Mouse (Mus musculus) cerebral cortex, adult 2 months (tissue): ENCODE results near the gene Fgfr2.

Experiments
- WGBS: fragments of 180-500 bp; shearing (Covaris S2); methylation state at CpG from one replicate; pipeline ENCODE4 v1.1.7; 2018; 5-methylcytosine and 5-hydroxymethylcytosine counted together

Gene Fgfr2

GRCm38 (mm10) chr7:132657371-132658057, 465.6 kb downstream of the Fgfr2 start:
- WGBS: 63% methylated on average over 14 of the region's 14 CpGs

DNA sequence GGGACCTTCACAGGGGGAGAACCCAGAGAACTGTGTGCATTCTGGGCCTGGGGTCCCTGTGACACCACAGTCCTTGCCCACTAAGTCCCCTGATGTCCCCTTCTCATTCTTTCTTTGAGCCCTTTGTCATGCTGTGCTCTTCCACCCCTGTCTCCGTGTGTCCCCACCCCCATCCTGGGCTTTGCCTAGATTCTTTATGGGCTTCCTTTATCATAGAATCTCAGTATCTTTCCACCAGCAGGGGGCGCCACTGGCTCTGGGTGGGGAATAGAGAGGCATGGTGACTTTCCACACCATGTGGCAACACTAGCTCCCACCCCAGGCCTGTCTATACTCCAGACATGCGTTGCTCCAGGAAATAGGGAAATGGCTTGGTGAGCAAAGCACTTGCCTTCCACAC, 466.6 kb downstream of the Fgfr2 start:
- 6% methylated on average over 3 of the region's 3 CpGs for WGBS

DNA sequence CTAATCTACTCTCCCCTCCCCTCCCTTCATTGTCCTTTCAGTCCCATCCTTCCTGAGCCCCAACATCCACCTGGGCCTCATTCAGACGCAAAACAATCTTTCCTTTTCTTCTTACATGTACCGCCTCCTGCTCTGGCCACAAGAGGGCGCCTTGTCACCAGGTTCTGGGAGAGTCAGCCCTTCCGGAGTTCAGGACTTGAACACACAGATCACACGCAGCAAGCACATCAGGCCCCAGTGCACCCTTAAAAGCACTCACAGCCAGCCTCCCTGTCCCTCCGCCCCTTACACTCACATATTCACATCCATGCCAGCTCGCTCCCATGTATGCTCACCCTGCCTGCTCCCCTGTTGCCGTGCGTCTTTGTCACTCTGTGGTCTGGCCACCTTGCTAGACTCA, 467.1 kb downstream of the Fgfr2 start:
- 13% methylated on average over 9 of the region's 9 CpGs for WGBS

GRCm38 (mm10) chr7:132654412-132654811, 468.7 kb downstream of the Fgfr2 start:
- 71% methylated on average over 3 of the region's 3 CpGs for WGBS

DNA sequence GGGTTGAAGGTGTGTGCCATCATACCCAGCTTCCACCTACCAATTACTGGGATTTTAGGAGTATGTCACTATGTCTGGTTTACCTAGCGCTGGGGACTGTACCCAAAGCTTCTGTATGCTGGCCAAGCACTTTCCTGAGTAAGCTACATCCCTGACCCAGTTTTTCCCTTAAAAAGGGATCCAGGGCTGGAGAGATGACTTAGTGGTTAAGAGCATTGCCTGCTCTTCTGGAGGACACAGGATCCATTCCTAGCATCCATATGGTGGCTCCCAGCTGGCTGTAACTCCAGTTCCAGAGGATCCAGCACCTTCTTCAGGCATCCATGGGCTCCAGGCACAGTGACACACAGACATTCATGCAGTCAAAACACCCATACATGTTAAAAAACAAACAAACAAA, 476.6 kb downstream of the Fgfr2 start:
- 91% methylated on average over 1 of the region's 1 CpGs for WGBS

GRCm38 (mm10) chr7:132644605-132645279, 478.4 kb downstream of the Fgfr2 start:
- 95% methylated on average over 11 of the region's 11 CpGs for WGBS

DNA sequence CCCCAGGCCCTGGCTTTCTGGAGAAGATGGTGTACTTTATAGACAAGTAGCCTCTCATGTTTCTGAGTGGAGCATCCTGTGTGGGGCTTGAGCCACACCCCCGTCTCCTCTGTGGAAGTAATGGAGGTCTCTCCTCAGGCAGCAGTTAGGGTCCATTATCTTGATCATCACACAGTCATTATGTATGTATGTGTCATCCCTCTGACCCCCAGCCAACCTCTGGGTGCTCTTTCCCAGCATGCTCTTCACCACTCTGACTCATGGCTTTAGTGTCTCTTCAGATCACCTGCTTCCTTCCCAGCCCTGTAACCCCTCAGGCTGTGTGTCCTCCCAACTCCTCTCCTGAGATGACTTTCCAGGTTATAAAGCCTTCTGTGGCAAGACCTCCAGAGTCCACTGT, 481.5 kb downstream of the Fgfr2 start:
- WGBS: 97% methylated on average over 1 of the region's 1 CpGs

GRCm38 (mm10) chr7:132640946-132641345, 482.2 kb downstream of the Fgfr2 start:
- WGBS: 57% methylated on average over 9 of the region's 9 CpGs

- 62% methylated on average over 12 of the region's 12 CpGs for WGBS
Measured at GRCm38 (mm10) chr7:132638446-132639087, 484.6 kb downstream of the Fgfr2 start.

GRCm38 (mm10) chr7:132637292-132637691, 485.9 kb downstream of the Fgfr2 start:
- WGBS: 83% methylated on average over 12 of the region's 12 CpGs

DNA sequence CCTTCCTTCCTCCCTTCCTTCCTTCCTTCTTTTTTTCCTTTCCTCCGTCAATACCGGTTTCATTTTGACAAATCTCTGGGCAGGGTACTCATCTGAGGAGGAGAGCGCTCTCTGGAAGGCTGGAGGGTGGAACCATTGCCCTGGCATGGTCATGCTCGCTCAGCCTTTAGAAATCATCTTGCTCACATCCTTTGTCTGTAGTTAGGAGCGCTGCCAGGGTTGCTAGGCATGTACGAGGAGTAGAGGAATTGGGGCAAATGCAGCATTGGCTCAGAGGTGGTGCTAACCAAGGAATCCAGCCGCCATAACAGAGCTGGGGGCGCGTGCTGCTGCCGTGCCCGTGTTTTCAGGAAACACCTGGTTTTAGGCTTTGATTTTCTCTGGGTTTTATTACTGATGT, 491.8 kb downstream of the Fgfr2 start:
- WGBS: 47% methylated on average over 11 of the region's 11 CpGs

GRCm38 (mm10) chr7:132627448-132627847, 495.7 kb downstream of the Fgfr2 start:
- 89% methylated on average over 3 of the region's 3 CpGs for WGBS

GRCm38 (mm10) chr7:132626174-132626573, 497.0 kb downstream of the Fgfr2 start:
- 62% methylated on average over 4 of the region's 4 CpGs for WGBS

- WGBS: 85% methylated on average over 10 of the region's 10 CpGs
Measured at GRCm38 (mm10) chr7:132624161-132624560, 499.0 kb downstream of the Fgfr2 start.

DNA sequence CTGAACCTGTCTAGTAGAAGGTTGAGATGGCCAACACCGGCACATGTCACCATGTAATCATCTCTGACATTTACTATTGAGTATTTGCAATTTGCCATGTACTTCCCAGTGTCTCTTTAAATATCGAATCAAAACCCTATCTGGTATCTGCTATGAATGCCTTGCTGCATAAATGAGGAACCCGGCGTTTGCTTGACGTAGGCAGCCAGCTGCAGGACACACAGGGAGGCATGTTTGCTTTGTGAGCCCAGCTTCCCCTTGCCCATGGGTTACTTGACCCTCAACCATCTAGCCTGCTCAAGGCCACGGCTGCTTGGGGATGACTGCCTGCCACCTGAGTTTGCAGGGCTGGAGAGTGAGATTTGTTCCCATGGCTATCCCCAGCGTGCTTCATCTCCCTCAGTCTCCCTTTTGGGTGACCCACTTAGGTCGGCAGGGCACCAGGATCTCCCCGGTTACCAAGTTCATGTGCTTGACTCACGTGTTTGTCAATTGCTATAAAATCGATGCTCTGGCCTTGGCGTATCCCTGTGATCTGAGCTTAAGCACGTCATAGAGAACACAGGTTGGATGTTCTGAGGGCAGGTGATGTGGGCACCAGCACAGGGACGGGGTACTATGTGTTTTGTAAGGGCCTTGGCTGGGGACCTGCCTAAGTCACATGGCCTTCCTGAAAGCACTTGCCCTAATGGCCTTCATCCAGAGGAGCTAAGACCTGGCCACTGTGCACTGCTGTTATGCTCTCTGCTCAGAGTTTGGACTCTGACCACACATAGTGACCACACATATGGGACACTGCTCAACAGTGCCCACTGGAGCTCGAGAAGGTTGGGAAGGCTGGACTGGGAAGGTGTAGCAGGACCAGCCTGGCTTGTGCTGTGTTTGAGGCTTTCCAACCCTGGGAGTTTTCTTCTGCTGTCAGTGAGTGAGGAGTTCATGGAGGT, 502.9 kb downstream of the Fgfr2 start:
- WGBS: 86% methylated on average over 15 of the region's 15 CpGs

DNA sequence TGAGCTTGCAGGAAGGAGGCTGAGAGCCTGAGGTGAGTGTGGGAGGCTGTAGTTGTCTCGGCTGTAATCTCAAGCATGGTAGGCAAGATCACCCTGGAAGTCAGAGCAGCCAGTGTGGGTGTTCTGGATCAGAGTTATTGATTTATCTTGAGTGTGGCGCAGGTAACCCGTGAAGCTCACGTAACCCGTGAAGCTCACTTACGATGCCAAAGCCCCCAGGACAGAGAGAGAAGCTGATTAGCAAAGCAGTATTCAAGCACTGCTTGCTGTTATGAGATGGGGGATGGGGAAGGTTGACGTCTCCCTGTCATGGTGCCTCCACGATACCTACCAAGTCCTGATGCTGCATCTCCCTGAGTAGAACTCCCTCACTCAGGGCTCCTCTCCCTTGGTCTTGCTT, 503.6 kb downstream of the Fgfr2 start:
- WGBS: 94% methylated on average over 8 of the region's 8 CpGs

DNA sequence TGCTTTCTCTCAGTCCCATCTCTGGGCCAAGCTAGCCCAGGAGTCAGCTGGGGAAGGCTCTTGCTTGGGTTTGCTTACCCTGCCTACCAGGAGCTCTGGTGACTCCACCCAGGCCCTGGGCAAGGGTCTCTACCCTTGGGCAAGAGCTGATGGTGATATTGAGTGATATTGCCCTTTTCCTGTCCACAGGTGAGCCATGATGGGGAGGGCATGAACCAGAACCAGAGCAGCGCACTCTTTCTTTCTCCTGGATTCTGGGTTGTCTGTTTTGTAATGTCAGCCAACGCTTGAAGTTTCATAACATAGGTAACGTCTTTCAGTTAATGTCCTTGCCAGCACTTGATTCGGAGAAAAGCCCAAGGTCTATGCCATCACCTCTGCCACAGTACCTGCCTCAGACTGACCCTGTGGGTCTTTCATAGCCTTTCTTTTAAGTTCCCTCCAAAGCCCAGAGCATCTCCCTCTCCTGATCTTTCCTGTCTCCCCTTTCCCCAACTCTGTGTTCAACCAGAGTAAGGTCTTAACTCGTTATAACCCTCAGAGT, 506.1 kb downstream of the Fgfr2 start:
- 92% methylated on average over 5 of the region's 5 CpGs for WGBS

- 76% methylated on average over 6 of the region's 6 CpGs for WGBS
Measured at GRCm38 (mm10) chr7:132616391-132616790, 506.8 kb downstream of the Fgfr2 start.

- 53% methylated on average over 3 of the region's 3 CpGs for WGBS
Measured at GRCm38 (mm10) chr7:132615346-132615745, 507.8 kb downstream of the Fgfr2 start.

DNA sequence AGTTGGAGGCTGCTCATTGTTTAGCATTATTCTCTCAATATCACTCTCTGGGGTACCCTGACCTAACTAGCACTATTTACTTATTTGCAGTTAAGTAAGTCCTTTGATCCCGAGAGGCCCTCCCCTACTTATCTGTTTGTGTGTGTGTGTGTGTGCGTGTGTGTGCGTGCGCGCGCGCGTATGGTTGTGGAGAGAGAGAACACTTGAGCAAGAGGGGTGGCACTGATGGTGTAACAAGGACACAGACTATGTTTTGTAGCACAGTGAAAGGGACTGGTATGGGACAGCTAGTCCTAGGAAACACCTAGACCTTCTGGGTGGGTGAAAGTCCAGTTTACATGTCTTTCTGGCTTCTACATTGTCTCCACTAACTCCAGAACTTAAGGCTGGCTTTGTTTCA, 511.6 kb downstream of the Fgfr2 start:
- WGBS: 96% methylated on average over 8 of the region's 8 CpGs

DNA sequence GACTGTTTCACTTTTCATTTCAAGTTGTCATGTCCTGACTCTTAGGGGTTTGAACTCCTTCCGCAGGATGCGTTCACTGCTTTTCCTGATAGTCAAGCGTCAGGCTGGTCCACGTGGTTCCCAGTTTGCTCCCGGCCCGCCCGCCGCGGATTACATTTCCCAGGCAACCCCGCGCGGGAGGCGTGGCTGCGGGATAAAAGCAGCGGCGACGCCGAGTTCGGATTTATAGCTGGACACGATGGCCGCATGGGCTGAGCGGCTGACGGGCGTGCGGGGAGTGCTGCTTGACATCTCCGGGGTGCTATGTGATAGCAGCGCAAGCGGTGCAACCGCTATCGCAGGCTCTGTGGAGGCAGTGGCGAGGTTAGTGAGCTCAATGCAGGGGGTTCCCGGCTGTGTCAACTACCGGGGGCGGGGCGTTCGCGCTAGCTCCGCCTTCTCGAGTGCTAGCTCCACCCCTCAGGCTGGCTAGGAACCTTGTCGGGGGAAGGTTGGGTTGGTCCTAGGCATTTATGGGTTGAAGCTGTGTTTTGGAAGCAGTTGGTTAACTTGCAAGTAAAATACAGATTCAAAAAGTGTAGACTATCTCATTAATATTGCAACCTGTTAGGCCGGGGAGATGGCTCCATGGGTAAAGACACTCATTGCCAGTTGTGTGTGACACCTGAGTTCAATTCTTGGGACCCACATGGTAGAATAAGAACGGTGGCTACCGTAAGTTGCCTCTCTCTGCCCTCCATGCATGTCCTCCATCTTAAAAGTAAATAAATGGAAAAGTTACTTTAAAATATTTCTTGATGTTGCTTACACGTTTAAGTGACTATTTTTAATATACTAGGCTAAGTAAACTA, 512.5 kb downstream of the Fgfr2 start, which contains the start of gene Lhpp:
Gene Lhpp (plus strand): TSS at position 171 of the 851 bp plus-strand sequence.
- WGBS: 7% methylated on average over 44 of the region's 44 CpGs
